Mouse (Mus musculus): ENCODE data around the gene Zfp583.

GRCm38 (mm10) chr7:6283451-6284075 lies 47.5 kb downstream of the Zfp583 start:
- TF ChIP-seq CTCF (IDR thresholded peaks at IDR 0.05; ENCODE audit: low read depth) = peak; percentile 39
- no peak for TF ChIP-seq EP300 (IDR thresholded peaks at IDR 0.05; ENCODE audit: low read depth)
